Mouse (Mus musculus): Measurements from ENCODE around the gene Cuta. TPM values are rescaled to one million over a fixed set of nuclear protein-coding genes. Genes with fewer than 3 reads are reported as not detected.
"Not testable (repeated sequence)": the region's sequence is repeated elsewhere in the genome, so short reads cannot be mapped to it uniquely, and the experiment has no call there.

Cuta gene
- 155 and 161 TPM in 2 replicates for polyA plus RNA-seq (2016; fragmentation: Nextera tagmentation; extraction: Ambion mirVana)

DNA sequence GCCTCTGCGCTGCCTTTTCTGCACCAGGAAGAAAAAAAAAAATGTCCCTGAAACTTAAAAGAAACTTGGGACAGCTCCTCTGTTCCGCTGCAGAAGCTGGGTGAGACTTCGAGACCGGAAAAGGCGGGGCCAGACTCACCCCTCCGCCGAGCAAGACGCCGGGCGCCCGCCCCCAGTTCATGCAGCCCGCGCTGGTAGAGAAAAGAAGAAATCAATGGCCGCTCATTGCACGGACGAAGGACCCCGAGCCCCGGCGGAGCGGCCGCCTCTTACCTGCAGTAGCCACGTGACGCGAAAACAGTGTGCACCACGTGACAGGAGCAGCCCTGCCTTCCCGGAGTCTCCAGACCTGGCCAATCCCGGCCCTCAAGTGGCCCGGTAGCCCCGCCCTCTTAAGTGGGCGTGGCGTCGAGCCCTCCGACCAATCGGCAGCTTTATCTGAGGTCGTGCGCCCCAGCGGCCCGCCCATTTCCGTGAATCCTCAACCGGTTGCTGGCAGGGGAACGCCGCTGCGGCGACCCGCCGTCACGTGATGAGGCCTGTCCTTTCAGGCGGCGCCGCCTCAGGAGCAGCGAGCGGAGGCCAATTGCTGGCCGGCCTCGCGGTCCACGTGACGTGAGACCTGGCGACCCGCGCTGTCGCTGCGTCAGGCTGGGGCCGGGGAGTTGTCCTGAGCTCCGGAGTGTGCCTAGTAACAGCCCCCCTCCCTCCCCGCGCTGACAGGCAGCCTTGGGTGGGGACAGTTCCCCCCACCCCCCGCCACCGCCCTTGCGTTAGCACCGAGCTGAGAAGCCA lies at the start of gene Cuta:
Gene Cuta (minus strand): TSS at position 392 of the 795 bp plus-strand sequence.
- peak within 1 kb of the TSS; percentile 97 for H3K27ac ChIP-seq
- peaks cover 28% of the 10 kb centered on the region for H3K36me3 ChIP-seq (replicated peaks)
- H3K27me3 ChIP-seq: no peaks in the 10 kb centered on the region
- ATAC-seq (ENCODE audit: low FRiP score): peak; percentile 95
- H3K4me1 ChIP-seq: peaks cover 52% of the 10 kb centered on the region
- H3K9me3 ChIP-seq: no peaks in the 10 kb centered on the region
- H3K4me2 ChIP-seq: peak within 1 kb of the TSS; percentile 98
- peak within 1 kb of the TSS; percentile 64 for H3K4me3 ChIP-seq (replicated peaks)
- H3K9ac ChIP-seq: peak within 1 kb of the TSS; percentile 81
- 0% methylated on average over 68 of the region's 70 CpGs for WGBS

DNA sequence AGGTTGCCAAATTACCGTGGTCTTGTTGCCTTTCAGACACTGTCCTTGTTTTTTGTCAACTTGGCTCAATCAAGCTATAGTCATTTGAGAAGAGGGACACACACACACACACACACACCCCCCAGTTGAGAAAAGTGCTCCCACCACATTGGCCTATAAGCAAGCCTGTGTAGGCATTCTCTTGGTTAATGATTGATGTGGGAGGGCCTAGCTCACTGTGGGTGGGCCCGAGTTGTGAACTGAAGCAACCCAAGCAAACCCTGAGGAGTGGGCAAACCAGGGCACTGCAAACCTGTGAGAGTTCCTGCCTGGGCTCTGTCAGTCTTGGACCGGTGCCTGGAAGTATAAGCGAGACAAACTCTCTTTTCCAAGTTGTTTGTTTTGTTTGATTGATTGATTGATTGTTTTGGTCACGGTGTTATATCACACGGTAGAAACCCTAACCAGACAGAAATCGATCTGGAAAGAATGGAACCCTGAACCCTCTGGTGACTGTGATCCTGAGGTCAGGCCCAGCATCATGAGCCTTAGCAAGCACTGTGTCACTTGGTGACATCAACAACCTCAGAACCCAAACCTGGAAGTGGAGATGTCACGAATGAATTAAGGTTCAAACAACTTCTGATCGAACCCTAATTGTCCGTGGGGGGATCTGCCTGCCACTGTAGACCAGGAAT lies 46.3 kb upstream of the Cuta start:
- H3K27ac ChIP-seq: no peak overlapping the region
- no peak overlapping the region for H3K9ac ChIP-seq
- H3K4me3 ChIP-seq (replicated peaks): no peak overlapping the region
- WGBS: 92% methylated on average over 10 of the region's 10 CpGs
- ATAC-seq (ENCODE audit: low FRiP score): no peak
- no peak overlapping the region for H3K4me2 ChIP-seq
- no peaks in the 10 kb centered on the region for H3K27me3 ChIP-seq
- no peaks in the 10 kb centered on the region for H3K9me3 ChIP-seq
- no peaks in the 10 kb centered on the region for H3K4me1 ChIP-seq
- peaks cover 3% of the 10 kb centered on the region; the same call in 1 of the 2 replicates for H3K36me3 ChIP-seq (replicated peaks)

- H3K9ac ChIP-seq: no peak overlapping the region
- no peaks in the 10 kb centered on the region for H3K27me3 ChIP-seq
- no peak for ATAC-seq (ENCODE audit: low FRiP score)
- peaks cover 19% of the 10 kb centered on the region for H3K36me3 ChIP-seq (replicated peaks)
- WGBS: 92% methylated on average over 4 of the region's 4 CpGs
- no peak overlapping the region for H3K27ac ChIP-seq
- H3K4me2 ChIP-seq: no peak overlapping the region
- no peak overlapping the region for H3K4me3 ChIP-seq (replicated peaks)
- H3K9me3 ChIP-seq: no peaks in the 10 kb centered on the region
- H3K4me1 ChIP-seq: no peaks in the 10 kb centered on the region
Observed at GRCm38 (mm10) chr17:26983382-26983781, 44.0 kb upstream of the Cuta start.

- H3K4me2 ChIP-seq: no peak overlapping the region
- H3K27ac ChIP-seq: no peak overlapping the region
- H3K9ac ChIP-seq: no peak overlapping the region
- H3K9me3 ChIP-seq: no peaks in the 10 kb centered on the region
- H3K27me3 ChIP-seq: no peaks in the 10 kb centered on the region
- WGBS: 73% methylated on average over 2 of the region's 2 CpGs
- no peak overlapping the region for H3K4me3 ChIP-seq (replicated peaks)
- H3K4me1 ChIP-seq: peaks cover 8% of the 10 kb centered on the region; the same call in 1 of the 2 replicates
- ATAC-seq (ENCODE audit: low FRiP score): no peak
- peaks cover 40% of the 10 kb centered on the region for H3K36me3 ChIP-seq (replicated peaks)
Observed at GRCm38 (mm10) chr17:26981050-26981449, 41.7 kb upstream of the Cuta start.

- no peak for ATAC-seq (ENCODE audit: low FRiP score)
- Histone ChIP-seq H3K36me3 (replicated peaks) (peaks cover 56% of the 10 kb centered on the region), H3K27me3 (no peaks in the 10 kb centered on the region), H3K9ac (no peak overlapping the region), H3K4me2 (no peak overlapping the region), H3K4me1 (peaks cover 22% of the 10 kb centered on the region), H3K9me3 (no peaks in the 10 kb centered on the region), H3K27ac (no peak overlapping the region), H3K4me3 (replicated peaks) (no peak overlapping the region)
- 66% methylated on average over 2 of the region's 2 CpGs for WGBS
Observed at GRCm38 (mm10) chr17:26979426-26979825, 40.1 kb upstream of the Cuta start.

DNA sequence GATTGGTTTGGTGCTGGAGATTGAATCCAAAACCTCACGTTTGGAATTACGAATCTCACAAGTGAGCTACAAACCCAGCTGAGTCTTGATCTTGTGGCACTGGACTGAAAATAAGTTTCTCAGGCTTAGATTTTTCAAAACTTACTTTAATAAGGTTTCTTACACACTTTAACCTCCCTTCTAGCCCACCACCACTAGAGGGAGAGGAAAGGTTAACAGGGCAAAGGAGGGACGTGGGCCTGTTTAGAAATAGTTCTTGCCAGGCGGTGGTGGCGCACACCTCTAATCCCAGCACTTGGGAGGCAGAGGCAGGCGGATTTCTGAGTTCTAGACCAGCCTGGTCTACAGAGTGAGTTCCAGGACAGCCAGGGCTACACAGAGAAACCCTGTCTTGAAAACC lies 38.0 kb upstream of the Cuta start:
- Histone ChIP-seq H3K4me1 (peaks cover 35% of the 10 kb centered on the region), H3K36me3 (replicated peaks) (peaks cover 57% of the 10 kb centered on the region)
- not testable (repeated sequence) for H3K9ac ChIP-seq; ATAC-seq (ENCODE audit: low FRiP score); H3K4me2 ChIP-seq; H3K4me3 ChIP-seq (replicated peaks); H3K27me3 ChIP-seq; H3K27ac ChIP-seq; H3K9me3 ChIP-seq
- 94% methylated on average over 6 of the region's 6 CpGs for WGBS

DNA sequence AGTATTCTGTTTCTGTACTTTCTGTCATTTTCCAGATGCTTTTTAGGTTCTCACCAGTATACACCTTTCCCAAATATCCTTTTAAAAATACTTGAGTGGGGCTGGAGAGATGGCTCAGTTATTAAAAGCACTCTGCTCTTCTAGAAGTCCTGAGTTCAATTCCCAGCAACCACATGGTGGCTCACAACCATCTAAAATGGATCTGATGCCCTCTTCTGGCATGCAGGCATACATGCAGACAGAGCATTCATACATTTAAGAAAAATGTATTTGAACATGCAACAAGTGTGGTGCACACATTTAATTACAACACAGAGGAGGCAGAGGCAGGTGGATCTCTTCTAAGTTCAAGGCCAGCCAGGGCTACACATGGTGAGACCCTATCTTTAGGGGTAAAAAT lies 36.0 kb upstream of the Cuta start:
- no peak overlapping the region for H3K9ac ChIP-seq
- no peaks in the 10 kb centered on the region for H3K27me3 ChIP-seq
- H3K27ac ChIP-seq: no peak overlapping the region
- H3K4me3 ChIP-seq (replicated peaks): no peak overlapping the region
- H3K4me2 ChIP-seq: no peak overlapping the region
- peaks cover 49% of the 10 kb centered on the region for H3K4me1 ChIP-seq
- H3K9me3 ChIP-seq: no peaks in the 10 kb centered on the region
- H3K36me3 ChIP-seq (replicated peaks): peaks cover 61% of the 10 kb centered on the region
- ATAC-seq (ENCODE audit: low FRiP score): no peak

- H3K4me1 ChIP-seq: peaks cover 49% of the 10 kb centered on the region
- H3K27me3 ChIP-seq: no peaks in the 10 kb centered on the region
- H3K4me2 ChIP-seq: peak overlapping the region; percentile 98; the same call in 1 of the 2 replicates
- ATAC-seq (ENCODE audit: low FRiP score): no peak
- peaks cover 58% of the 10 kb centered on the region for H3K36me3 ChIP-seq (replicated peaks)
- no peaks in the 10 kb centered on the region for H3K9me3 ChIP-seq
- WGBS: 93% methylated on average over 15 of the region's 15 CpGs
- no peak overlapping the region for H3K27ac ChIP-seq
- H3K4me3 ChIP-seq (replicated peaks): 0 out of 2 replicates have a peak overlapping the region, but pooled peaks have one; percentile 88
- H3K9ac ChIP-seq: 0 out of 2 replicates have a peak overlapping the region, but pooled peaks have one; percentile 89
Observed at GRCm38 (mm10) chr17:26974547-26974946, 35.2 kb upstream of the Cuta start.

GRCm38 (mm10) chr17:26972703-26973574 lies 33.6 kb upstream of the Cuta start, which contains the start of gene Zbtb9:
Zbtb9 (plus strand) TSS chr17:26973167.
- under 1% methylated on average over 75 of the region's 75 CpGs for WGBS
- Histone ChIP-seq H3K4me2 (peak within 1 kb of the TSS; percentile 98), H3K4me3 (replicated peaks) (peak within 1 kb of the TSS; percentile 88), H3K27ac (peak within 1 kb of the TSS; percentile 83), H3K9ac (peak within 1 kb of the TSS; percentile 89), H3K9me3 (no peaks in the 10 kb centered on the region), H3K27me3 (no peaks in the 10 kb centered on the region), H3K4me1 (peaks cover 49% of the 10 kb centered on the region), H3K36me3 (replicated peaks) (peaks cover 47% of the 10 kb centered on the region)
- ATAC-seq (ENCODE audit: low FRiP score): peak; percentile 99

DNA sequence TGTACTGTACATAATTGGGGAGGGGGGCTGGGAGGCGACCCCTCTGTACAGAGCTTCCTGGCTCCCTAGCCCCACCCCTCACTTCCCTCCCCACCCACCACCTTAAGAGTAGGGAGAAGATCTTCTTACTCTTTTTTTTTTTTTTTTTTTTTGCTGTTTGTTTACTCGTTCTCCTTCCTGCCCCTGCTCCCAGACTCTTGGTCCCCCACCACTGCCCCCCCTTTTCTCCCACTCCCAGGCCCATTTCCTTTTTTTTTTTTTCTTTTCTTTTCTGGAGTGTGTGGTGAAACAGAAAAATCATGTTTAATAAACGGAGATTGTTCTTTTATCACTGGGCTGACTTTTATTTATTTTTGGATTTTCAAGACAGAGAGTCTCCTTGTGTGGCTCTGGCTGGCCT lies 32.7 kb upstream of the Cuta start:
- Histone ChIP-seq H3K9me3 (no peaks in the 10 kb centered on the region), H3K9ac (peak overlapping the region; percentile 89), H3K27ac (no peak overlapping the region), H3K27me3 (no peaks in the 10 kb centered on the region), H3K4me3 (replicated peaks) (peak overlapping the region; percentile 88), H3K4me2 (peak overlapping the region; percentile 98), H3K4me1 (peaks cover 49% of the 10 kb centered on the region), H3K36me3 (replicated peaks) (peaks cover 49% of the 10 kb centered on the region)
- 15% methylated on average over 3 of the region's 3 CpGs for WGBS
- ATAC-seq (ENCODE audit: low FRiP score): no peak

GRCm38 (mm10) chr17:26971247-26971905 lies 32.0 kb upstream of the Cuta start:
- no peak for ATAC-seq (ENCODE audit: low FRiP score)
- WGBS: 66% methylated on average over 8 of the region's 8 CpGs
- no peak overlapping the region for H3K27ac ChIP-seq
- peak overlapping the region; percentile 98 for H3K4me2 ChIP-seq
- H3K9ac ChIP-seq: peak overlapping the region; percentile 17
- no peaks in the 10 kb centered on the region for H3K27me3 ChIP-seq
- H3K4me3 ChIP-seq (replicated peaks): no peak overlapping the region
- H3K4me1 ChIP-seq: peaks cover 45% of the 10 kb centered on the region
- H3K9me3 ChIP-seq: no peaks in the 10 kb centered on the region
- peaks cover 49% of the 10 kb centered on the region for H3K36me3 ChIP-seq (replicated peaks)
